Mouse (Mus musculus): ENCODE measurements at regions not wholly inside any gene's neighbourhood (a gene's known extent, or its start where the extent isn't known, plus 50 kb on each side); places are given as distances from the start of the nearest gene placed in this dataset.
A peak's percentile ranks its signal among the peaks of the same experiment; 100 is the strongest.

GRCm38 (mm10) chr17:73048164-73048563 is 59.6 kb upstream of the Lclat1 start:
- DNase-seq (ENCODE audit: low spot score in 2 of 2): no peak

DNA sequence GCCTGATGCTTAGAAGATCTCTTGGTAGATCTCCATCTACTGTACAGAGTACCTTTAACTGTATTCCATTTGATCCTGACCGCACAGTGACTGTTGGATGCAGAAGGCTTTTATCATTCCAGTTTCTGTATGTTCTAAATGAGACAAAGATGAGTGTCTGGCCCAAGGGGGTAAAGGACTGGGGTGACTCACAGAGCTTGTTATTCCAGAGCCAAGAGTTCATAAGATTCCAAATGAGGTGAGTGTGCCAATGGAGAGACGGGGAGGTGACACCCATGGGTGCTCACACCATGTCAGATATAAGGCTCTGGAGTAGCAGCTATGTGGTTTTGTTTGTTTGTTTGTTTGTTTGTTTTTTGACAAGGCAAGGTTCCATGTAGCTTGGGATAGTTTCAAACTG is 54.8 kb upstream of the Lclat1 start:
- DNase-seq (ENCODE audit: low spot score in 2 of 2): no peak

DNA sequence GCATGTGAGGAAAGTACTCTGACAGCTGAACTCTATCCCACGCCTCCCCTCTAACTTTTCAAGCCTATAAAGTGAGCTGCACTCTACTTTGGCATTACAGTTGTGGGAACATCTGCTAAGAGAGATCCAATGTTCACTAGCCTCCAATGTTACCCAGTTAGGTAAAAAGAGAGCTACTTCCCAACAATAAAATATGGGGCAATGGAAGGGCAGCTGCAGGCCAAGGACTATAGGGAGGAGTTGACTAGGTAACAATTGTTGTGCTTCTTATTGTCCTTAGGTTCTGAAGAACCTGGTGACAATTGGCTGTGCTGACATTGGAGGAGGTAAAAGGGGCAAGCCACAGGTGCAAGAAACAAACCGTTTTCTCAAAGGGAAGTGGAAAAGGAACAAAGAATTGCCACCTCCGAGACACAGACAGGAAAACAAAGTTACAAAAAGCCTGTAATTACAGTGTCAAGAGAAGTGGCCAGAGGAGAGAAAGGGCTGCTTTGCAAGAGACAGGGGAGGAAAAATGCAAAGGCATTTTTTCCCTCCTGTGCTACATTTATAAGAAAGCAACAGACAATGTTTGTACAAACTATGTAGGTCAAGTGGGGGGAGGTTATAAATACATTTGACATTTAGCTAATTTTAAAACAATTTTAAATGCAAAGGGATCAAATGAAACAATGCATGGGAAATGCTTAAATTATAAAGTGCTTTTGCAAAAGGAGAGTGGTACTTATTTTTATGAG is 54.1 kb upstream of the Lclat1 start:
- no peak for DNase-seq (ENCODE audit: low spot score in 2 of 2)

- peak in 1 of 2 experiments; percentile 44 for DNase-seq (ENCODE audit: low spot score in 2 of 2)
Measured at GRCm38 (mm10) chr17:73054226-73054625, 53.6 kb upstream of the Lclat1 start.

GRCm38 (mm10) chr17:73055197-73055596 is 52.6 kb upstream of the Lclat1 start:
- no peak for DNase-seq (ENCODE audit: low spot score in 2 of 2)

DNA sequence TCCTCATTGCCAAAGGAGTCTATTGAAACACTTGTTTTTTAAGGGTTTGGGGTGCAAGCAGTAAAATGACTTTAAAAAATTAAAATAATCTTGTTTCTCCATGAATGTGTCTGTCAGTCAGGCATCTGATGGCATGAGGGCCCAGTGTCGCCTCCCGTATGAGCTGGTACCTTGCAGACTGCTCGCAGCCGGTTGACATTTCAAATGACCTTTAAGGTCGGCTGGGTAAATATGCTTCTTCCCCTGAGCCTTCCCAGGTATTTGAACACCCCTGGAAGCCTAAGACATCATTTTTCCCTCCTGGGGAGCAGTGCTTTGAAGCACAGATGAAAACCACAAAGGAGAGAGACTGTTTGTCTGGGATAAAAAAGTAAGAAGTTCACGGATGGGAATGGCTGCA is 52.2 kb upstream of the Lclat1 start:
- no peak for DNase-seq (ENCODE audit: low spot score in 2 of 2)

GRCm38 (mm10) chr17:73056616-73057015 is 51.2 kb upstream of the Lclat1 start:
- DNase-seq (ENCODE audit: low spot score in 2 of 2): no peak

All from urinary bladder, postnatal 4 days (tissue).